Mouse (Mus musculus): Measurements from ENCODE around the gene Inha.
A peak's percentile ranks its signal among the peaks of the same experiment; 100 is the strongest.

The Inha gene

GRCm38 (mm10) chr1:75549289-75550279 is 42.7 kb downstream of the Inha start:
- no peak for ATAC-seq (ENCODE audit: insufficient number of reproducible peaks, low FRiP score, low TSS enrichment)

- no peak for ATAC-seq (ENCODE audit: insufficient number of reproducible peaks, low FRiP score, low TSS enrichment)
Observed at GRCm38 (mm10) chr1:75550586-75550985, 43.7 kb downstream of the Inha start.

GRCm38 (mm10) chr1:75555680-75556079 is 48.8 kb downstream of the Inha start:
- ATAC-seq (ENCODE audit: insufficient number of reproducible peaks, low FRiP score, low TSS enrichment) = no peak

GRCm38 (mm10) chr1:75556143-75556781 is 49.4 kb downstream of the Inha start:
- ATAC-seq (ENCODE audit: insufficient number of reproducible peaks, low FRiP score, low TSS enrichment) = no peak

GRCm38 (mm10) chr1:75557041-75557440 is 50.2 kb downstream of the Inha start:
- ATAC-seq (ENCODE audit: insufficient number of reproducible peaks, low FRiP score, low TSS enrichment) = no peak

- ATAC-seq (ENCODE audit: insufficient number of reproducible peaks, low FRiP score, low TSS enrichment) = no peak
Observed at GRCm38 (mm10) chr1:75558388-75559178, 51.7 kb downstream of the Inha start.

GRCm38 (mm10) chr1:75559212-75559925 is 52.5 kb downstream of the Inha start:
- ATAC-seq (ENCODE audit: insufficient number of reproducible peaks, low FRiP score, low TSS enrichment) = peak; percentile 82
